Mouse (Mus musculus): ENCODE results near the gene Abhd16b. TPM values are rescaled to one million over a fixed set of nuclear protein-coding genes. Genes with fewer than 3 reads are reported as not detected.

Abhd16b gene
- total and polyA plus RNA-seq, 2 experiments from 2014 or later = not detected

- Histone ChIP-seq H3K4me2 (ENCODE audit: low read depth, low read length, poor library complexity, severe bottlenecking) (no peak overlapping the region), H3K27ac (ENCODE audit: low read depth, low read length) (no peak overlapping the region), H3K36me3 (ENCODE audit: insufficient read depth, low read length) (peaks cover 28% of the 10 kb centered on the region), H3K4me1 (ENCODE audit: insufficient read depth, low read length) (no peaks in the 10 kb centered on the region), H3K9me3 (ENCODE audit: low read length) (no peaks in the 10 kb centered on the region), H3K27me3 (ENCODE audit: insufficient read depth, low read length) (no peaks in the 10 kb centered on the region), H3K4me3 (ENCODE audit: low read depth, low read length) (no peak overlapping the region), H3K9ac (replicated peaks; ENCODE audit: low read length, poor library complexity, severe bottlenecking) (no peak overlapping the region)
- no peak for TF ChIP-seq CTCF (IDR thresholded peaks at IDR 0.05)
- no peak for DNase-seq (ENCODE audit: low spot score)
- WGBS = 80% methylated on average over 4 of the region's 4 CpGs
- no peak for ATAC-seq (ENCODE audit: low FRiP score)
These were observed 5.6 kb downstream of the Abhd16b start for GRCm38 (mm10) chr2:181498644-181499043.

GRCm38 (mm10) chr2:181509191-181509590 lies 16.2 kb downstream of the Abhd16b start:
- H3K9me3 ChIP-seq (ENCODE audit: low read length) = no peaks in the 10 kb centered on the region
- H3K36me3 ChIP-seq (ENCODE audit: insufficient read depth, low read length) = peaks cover 40% of the 10 kb centered on the region
- H3K27ac ChIP-seq (ENCODE audit: low read depth, low read length) = no peak overlapping the region
- H3K4me2 ChIP-seq (ENCODE audit: low read depth, low read length, poor library complexity, severe bottlenecking) = no peak overlapping the region
- no peak for TF ChIP-seq CTCF (IDR thresholded peaks at IDR 0.05)
- WGBS = 94% methylated on average over 2 of the region's 2 CpGs
- no peaks in the 10 kb centered on the region for H3K27me3 ChIP-seq (ENCODE audit: insufficient read depth, low read length)
- no peaks in the 10 kb centered on the region for H3K4me1 ChIP-seq (ENCODE audit: insufficient read depth, low read length)
- DNase-seq (ENCODE audit: low spot score) = no peak
- no peak for ATAC-seq (ENCODE audit: low FRiP score)
- no peak overlapping the region for H3K4me3 ChIP-seq (ENCODE audit: low read depth, low read length)
- H3K9ac ChIP-seq (replicated peaks; ENCODE audit: low read length, poor library complexity, severe bottlenecking) = no peak overlapping the region

GRCm38 (mm10) chr2:181511231-181511630 lies 18.2 kb downstream of the Abhd16b start:
- 96% methylated on average over 8 of the region's 8 CpGs for WGBS
- H3K36me3 ChIP-seq (ENCODE audit: insufficient read depth, low read length) = peaks cover 50% of the 10 kb centered on the region
- ATAC-seq (ENCODE audit: low FRiP score) = no peak

GRCm38 (mm10) chr2:181519201-181519600 lies 26.2 kb downstream of the Abhd16b start:
- no peak for ATAC-seq (ENCODE audit: low FRiP score)
- Histone ChIP-seq H3K4me1 (ENCODE audit: insufficient read depth, low read length) (peaks cover 7% of the 10 kb centered on the region; the same call in 1 of the 2 replicates), H3K27me3 (ENCODE audit: insufficient read depth, low read length) (no peaks in the 10 kb centered on the region), H3K9ac (replicated peaks; ENCODE audit: low read length, poor library complexity, severe bottlenecking) (peak overlapping the region; percentile 95; the same call in 1 of the 2 replicates), H3K4me3 (ENCODE audit: low read depth, low read length) (peak overlapping the region; percentile 90), H3K27ac (ENCODE audit: low read depth, low read length) (peak overlapping the region; percentile 96), H3K4me2 (ENCODE audit: low read depth, low read length, poor library complexity, severe bottlenecking) (peak overlapping the region; percentile 63), H3K36me3 (ENCODE audit: insufficient read depth, low read length) (peaks cover 22% of the 10 kb centered on the region), H3K9me3 (ENCODE audit: low read length) (no peaks in the 10 kb centered on the region)
- no peak for DNase-seq (ENCODE audit: low spot score)
- 72% methylated on average over 3 of the region's 3 CpGs for WGBS
- no peak for TF ChIP-seq CTCF (IDR thresholded peaks at IDR 0.05)

More at GRCm38 (mm10) chr2:181511231-181511630, 18.2 kb downstream of the Abhd16b start:
- Histone ChIP-seq H3K4me2 (ENCODE audit: low read depth, low read length, poor library complexity, severe bottlenecking) (no peak overlapping the region), H3K27me3 (ENCODE audit: insufficient read depth, low read length) (no peaks in the 10 kb centered on the region), H3K4me1 (ENCODE audit: insufficient read depth, low read length) (no peaks in the 10 kb centered on the region), H3K9me3 (ENCODE audit: low read length) (no peaks in the 10 kb centered on the region), H3K4me3 (ENCODE audit: low read depth, low read length) (no peak overlapping the region), H3K27ac (ENCODE audit: low read depth, low read length) (no peak overlapping the region), H3K9ac (replicated peaks; ENCODE audit: low read length, poor library complexity, severe bottlenecking) (no peak overlapping the region)
- DNase-seq (ENCODE audit: low spot score) = no peak
- no peak for TF ChIP-seq CTCF (IDR thresholded peaks at IDR 0.05)

GRCm38 (mm10) chr2:181520118-181520935 lies 27.3 kb downstream of the Abhd16b start, which contains the start of gene Dnajc5:
Gene Dnajc5 (plus strand): TSS chr2:181520485.
- under 1% methylated on average over 66 of the region's 74 CpGs for WGBS
- H3K27me3 ChIP-seq (ENCODE audit: insufficient read depth, low read length) = no peaks in the 10 kb centered on the region
- peak; percentile 99 for DNase-seq (ENCODE audit: low spot score)
- TF ChIP-seq CTCF (IDR thresholded peaks at IDR 0.05) = no peak
- peak; percentile 97 for ATAC-seq (ENCODE audit: low FRiP score)
- H3K9ac ChIP-seq (replicated peaks; ENCODE audit: low read length, poor library complexity, severe bottlenecking) = peak within 1 kb of the TSS; percentile 95
- H3K9me3 ChIP-seq (ENCODE audit: low read length) = no peaks in the 10 kb centered on the region
- peak within 1 kb of the TSS; percentile 90 for H3K4me3 ChIP-seq (ENCODE audit: low read depth, low read length)
- peak within 1 kb of the TSS; percentile 63 for H3K4me2 ChIP-seq (ENCODE audit: low read depth, low read length, poor library complexity, severe bottlenecking)
- peak within 1 kb of the TSS; percentile 96 for H3K27ac ChIP-seq (ENCODE audit: low read depth, low read length)
- H3K36me3 ChIP-seq (ENCODE audit: insufficient read depth, low read length) = peaks cover 18% of the 10 kb centered on the region
- H3K4me1 ChIP-seq (ENCODE audit: insufficient read depth, low read length) = peaks cover 7% of the 10 kb centered on the region; the same call in 1 of the 2 replicates

GRCm38 (mm10) chr2:181520936-181521227 lies 27.9 kb downstream of the Abhd16b start:
- Histone ChIP-seq H3K4me2 (ENCODE audit: low read depth, low read length, poor library complexity, severe bottlenecking) (peak overlapping the region; percentile 63), H3K36me3 (ENCODE audit: insufficient read depth, low read length) (peaks cover 15% of the 10 kb centered on the region), H3K9me3 (ENCODE audit: low read length) (no peaks in the 10 kb centered on the region), H3K4me3 (ENCODE audit: low read depth, low read length) (peak overlapping the region; percentile 90), H3K9ac (replicated peaks; ENCODE audit: low read length, poor library complexity, severe bottlenecking) (peak overlapping the region; percentile 95), H3K4me1 (ENCODE audit: insufficient read depth, low read length) (peaks cover 7% of the 10 kb centered on the region; the same call in 1 of the 2 replicates), H3K27ac (ENCODE audit: low read depth, low read length) (peak overlapping the region; percentile 96), H3K27me3 (ENCODE audit: insufficient read depth, low read length) (no peaks in the 10 kb centered on the region)
- no peak for TF ChIP-seq CTCF (IDR thresholded peaks at IDR 0.05)
- ATAC-seq (ENCODE audit: low FRiP score) = no peak
- under 1% methylated on average over 17 of the region's 17 CpGs for WGBS
- DNase-seq (ENCODE audit: low spot score) = no peak
